Mouse (Mus musculus) layer of hippocampus, postnatal 10 days (tissue): Measurements from ENCODE around the gene Kif9. TPM values are rescaled to one million over a fixed set of nuclear protein-coding genes. Genes with fewer than 3 reads are reported as not detected.

ENCODE experiments used
- DNase-seq, 2 experiments: peaks; one replicate each; pipeline ENCODE4 v3.0.0; 2021; ENCODE audit warnings: low spot score in 2 of 2
- long read RNA-seq: library from polyadenylated mRNA; stranded (forward); transcript quantifications from one replicate; pipeline ENCODE4 v2.0.0, GENCODE M21; 2023
- total RNA-seq, 2 experiments: library from RNA; stranded (reverse); gene quantifications; 2 replicates each; pipeline ENCODE4 v1.2.3; 2021

Kif9 gene
- total RNA-seq: 1 to 10 TPM; 4.2 to 5.2 TPM
- long read RNA-seq, partial matches to known transcripts: 0 of 1 reads
- long read RNA-seq, other reads (novel, unspliced or antisense): 1 of 1 reads

DNA sequence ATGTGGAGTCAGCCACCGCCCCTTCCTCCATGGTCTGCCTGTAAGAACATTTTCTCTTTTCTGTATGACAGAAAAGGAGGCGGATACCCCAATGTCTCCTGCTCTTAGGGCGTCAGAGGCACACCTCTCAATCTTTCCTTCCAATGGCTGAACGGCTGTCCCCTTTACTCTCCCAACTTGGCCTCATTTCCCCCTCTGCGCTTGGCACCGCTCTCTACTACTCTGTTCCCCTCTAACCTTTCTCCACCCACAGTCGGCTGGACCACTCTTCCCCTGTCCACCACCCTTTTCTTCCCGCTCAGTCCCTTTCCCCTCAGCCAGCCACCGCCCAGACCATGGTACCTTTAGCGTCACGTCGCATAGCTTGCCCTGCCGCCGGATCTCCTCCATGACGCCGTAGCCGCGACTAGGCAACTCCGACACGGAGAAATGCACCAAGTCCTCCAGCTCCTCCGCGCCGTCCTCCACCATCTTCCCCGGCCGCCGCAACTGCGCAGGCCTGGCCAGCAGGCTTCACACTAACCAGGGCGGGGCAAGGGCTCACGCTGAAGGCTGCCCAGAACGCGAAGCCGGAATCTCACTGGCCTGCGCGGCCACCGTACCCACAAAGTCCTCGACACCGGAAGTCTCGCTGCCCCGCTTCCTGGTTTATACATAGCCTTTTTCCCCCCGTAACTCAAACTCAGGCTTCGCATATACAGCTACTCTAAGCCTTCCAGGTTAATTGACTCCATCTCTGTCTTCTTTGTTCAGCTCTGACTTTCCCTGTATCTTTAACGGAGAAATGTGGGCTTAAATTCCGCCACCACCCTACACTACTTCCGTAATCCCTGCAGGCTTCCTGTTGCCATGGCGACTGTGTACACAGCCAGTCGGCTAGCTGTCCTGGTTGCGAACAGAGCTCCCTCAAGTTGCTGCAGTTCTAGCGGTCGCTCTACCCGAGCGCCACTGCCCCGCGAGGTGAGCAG, at the start of gene Kif9, which contains the start of gene Klhl18:
TSS of gene Kif9 (plus strand) at position 835 of the 968 bp plus-strand sequence.
TSS of gene Klhl18 (minus strand) at position 571 of the 968 bp plus-strand sequence.
- peak; percentile 97 to 98 for DNase-seq

DNA sequence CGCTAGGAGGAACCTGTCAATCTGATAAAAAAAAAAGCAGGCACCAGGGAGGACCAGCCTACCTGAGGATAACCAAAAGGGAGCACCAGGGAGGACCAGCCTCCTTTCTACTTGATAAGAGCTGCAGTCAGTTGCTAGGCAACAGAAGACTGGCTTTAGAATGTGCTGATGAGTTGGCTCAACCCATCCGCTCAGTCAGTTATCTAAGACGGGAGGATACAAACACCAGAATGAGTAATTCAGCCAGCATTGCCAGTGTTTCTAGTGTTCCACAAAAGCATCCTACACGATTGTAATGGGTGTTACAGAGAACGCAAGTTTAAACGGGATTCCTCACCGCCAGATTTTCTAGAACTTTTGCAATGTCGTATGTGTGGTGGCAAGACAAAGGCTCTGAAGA, 45.5 kb upstream of the Kif9 start:
- no peak for DNase-seq

DNA sequence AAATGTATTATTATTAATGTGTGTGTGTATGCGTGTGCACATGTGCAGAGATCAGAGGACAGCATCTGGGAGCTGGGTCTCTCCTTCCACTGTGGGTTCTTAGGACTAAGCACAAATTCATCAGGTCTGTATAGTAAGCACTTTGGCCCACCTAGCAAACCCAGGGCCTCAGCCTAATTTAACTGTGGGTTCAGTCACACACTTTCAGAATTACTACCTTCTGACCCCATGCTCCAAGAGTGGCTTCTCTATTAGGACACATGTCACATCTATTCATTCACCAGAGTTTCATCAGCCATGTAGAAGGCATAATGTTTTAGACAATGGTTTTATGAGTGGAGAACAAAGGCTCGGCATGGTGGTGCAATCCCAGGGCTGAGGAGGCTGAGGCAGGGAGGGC, 43.7 kb upstream of the Kif9 start:
- no peak for DNase-seq

DNA sequence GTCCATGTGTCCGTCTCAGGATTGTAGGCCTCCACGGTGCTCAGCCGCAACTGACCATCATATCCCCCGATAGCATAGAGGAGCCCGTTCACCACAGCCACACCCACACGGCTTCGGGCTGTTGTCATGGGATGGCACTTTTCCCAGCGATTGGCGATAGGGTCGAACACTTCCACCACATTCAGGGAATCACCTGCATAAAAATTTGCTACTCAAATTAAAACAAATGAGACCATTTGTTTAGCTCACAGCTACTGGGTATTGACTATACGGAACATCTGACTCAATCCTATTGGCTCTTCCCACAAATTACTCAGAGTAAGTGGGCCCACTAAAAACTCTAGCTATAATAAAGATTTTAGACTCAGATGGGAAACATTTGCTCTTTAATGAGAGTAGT, 40.7 kb upstream of the Kif9 start:
- no peak for DNase-seq

DNA sequence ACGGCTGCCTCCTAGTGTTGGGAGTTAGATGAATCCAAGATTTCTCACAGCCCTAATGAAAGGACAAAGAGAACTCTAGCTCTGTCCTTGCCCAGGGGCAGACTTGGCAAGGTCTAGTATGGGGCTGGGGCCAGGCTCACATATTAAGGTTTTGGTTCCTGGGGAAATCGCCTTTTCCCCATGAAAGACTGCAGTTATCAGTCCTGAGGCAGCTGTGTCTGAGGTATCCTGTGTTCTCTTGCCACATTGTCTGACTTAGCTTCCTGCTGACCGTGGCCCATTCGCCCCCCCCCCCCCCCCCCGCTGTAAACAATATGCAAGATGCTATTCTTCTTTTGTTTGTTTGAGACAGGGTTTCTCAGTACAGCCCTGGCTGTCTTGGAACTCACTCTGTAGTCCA, 36.7 kb upstream of the Kif9 start:
- no peak for DNase-seq

DNA sequence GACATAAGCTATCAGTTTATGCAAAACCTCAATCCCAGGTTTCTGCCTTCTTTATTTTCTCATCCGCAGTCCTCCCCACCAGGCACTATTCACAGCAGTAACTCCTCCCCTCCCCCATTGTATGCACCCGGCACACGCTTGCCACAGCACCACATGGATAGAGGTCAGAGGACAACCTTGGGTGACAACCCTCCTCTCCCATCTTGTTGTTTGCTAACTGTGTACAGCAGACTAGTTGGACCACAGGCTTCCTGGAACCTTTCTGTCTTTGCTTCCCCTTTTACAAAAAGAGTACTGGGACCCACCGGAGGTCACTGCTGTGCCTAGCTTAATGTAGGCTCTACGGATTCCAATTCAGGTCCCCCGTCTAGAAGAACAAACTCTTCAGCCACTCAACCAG, 36.2 kb upstream of the Kif9 start:
- DNase-seq: no peak

DNA sequence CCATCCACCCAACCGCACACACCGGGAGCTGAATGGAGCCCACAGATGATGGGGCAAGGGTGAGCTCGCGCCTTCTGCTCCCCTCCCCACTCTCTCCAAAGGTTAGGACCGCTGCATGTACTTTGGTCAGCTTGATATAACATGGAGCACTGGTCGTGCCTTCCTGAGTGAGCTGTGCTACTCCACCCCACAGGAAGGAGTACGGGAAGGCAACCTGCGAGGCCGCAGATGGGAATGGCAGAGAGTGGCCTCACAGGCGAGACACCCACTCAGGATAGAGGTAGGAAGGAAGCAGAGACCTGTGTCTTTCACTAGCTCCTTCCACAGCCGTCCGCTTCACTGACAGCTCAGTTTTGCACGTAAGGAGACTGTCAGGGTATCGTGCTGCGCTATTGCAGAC, 28.4 kb upstream of the Kif9 start:
- DNase-seq: no peak

DNA sequence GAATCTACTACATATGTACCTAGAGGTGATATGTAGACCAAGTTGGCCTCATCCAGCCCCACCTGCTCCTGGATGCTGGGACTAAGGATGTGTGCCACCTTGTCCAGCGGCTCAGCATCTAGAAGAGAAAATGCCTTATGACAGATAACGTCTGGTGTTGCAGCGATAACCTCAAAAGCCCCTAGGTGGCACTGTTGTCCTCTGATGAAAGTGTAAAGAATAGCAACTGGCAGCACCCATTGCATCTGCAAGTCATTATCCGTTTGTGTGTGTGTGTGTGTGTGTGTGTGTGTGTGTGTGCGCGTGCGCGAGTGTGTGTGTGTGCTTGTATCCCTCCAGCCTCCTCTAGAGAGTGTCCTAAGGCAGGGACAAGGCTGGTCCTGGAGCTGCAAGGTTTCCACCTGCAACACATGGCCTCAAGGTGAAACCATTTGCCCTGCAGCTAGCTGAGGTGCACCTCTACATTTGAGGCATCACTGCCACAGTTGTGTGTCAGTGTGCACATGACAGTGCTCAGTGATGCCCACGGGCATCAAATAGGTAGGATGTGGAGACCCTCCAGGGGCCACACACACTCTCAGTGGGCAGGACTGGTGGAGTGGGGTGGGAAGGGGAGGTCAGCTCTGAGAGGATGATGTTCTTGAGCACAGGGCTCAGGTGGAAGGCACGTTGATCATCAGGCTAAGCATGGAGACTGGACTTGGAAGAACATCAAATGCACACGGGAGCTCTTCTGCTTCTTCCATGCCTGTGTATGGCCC, 27.7 kb upstream of the Kif9 start:
- DNase-seq: peak; percentile 79 to 85

DNA sequence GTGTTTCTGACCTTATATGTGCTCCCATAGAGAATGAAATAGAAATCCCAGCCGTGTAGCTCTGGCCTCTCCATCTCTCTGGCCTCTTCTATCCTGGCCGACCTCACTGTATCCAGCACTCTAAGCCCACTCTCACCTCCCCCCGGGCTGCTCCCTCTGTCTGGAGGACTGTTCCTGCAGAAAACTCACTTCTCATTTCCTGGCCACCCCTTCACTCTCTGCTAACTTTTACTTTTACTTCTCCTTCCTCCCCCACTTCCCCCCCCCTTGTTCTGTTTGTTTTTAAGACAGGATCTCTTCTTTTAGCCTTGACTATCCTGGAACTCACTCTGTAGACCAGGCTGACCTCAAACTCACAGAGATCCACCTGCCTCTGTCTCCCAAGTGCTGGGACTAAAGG, 24.2 kb upstream of the Kif9 start:
- no peak for DNase-seq

DNA sequence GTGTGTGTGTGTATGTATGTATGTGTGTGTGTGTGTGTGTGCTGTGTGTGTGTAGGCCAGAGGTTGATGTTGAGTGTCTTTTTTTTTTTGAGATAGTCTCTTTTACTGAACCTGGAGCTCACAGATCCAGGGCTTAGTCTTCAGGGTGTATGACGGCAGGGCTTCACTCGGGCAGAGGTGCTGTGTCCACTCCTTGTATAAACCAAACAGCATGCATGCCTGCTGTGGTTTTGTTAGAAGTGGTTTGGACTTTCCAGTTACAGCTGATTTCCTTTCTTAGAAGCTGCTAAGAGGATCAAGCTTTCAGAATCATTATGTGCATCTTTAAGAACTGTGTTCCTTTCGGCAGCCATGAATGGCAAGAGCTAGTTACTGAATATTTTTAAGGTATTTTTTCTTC, 18.8 kb upstream of the Kif9 start:
- DNase-seq: no peak

DNA sequence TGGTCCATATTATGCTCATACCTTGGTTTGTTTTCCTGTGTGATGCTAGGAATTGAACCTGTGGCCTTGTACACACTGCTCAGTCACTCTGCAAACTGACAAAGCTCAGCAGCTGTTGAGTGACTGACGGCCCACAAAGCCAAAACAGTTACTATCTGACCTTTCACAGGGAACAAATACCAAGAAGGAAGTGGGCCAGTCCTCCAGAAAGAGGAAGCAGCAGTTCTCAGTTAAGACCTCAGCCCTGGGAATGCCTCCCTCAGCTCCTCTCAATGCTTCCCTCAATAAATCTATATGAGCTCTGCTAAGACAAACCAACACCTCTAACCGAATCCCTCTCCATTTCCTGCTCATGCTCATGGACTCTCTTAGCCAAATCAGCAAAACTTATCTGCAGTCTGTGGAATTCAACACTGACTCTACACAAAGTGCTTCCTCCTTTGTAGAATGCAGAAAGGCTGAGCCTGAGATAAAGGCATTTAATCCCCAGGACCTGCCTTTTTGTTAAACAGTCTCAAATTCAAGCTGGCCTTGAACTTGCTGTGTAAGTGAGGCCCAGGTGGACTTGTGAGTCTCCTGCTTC, 17.5 kb upstream of the Kif9 start:
- DNase-seq: no peak

DNA sequence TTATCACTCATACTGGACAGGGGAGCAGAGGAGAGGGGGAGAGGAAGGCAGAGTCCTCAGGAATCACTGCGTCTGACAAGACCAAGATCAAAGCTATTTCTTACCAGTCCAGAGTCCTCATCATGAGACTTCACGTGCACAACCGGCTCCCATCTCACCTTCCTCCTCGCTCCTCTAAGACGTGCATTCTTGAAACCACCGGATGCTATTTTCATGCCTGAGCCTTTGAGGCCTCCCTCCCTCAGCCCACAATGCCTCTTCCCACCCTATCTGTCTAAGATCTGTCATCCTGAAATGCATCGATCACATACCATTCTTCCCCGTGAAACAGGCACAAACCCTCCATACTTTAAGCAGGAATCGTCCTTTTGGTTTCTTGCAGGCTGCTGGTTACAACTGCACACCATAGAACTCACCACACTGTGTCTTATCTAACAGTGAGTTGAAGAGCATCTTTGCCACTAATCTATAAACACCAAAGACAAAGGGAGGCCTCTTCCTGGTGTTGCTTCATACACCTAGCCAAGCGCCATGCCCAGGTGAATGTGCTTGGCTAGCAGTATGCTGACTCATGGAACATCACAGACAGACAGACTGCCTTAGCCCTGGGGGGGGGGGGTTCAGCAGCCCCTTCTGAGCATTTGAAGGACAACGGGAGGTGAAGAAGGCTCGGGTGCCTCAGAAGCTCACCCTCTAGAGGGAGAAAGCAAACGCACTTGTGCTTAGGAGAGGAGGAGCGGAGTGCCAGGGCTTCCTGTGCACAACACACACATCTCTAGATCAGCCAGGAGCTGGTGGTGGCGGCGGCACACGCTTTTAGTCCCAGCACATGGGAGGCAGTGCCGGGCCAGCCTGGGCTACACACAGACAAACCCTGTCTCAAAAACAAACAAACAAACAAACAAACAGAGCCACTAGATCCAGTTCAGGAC, 15.6 kb upstream of the Kif9 start:
- DNase-seq: no peak

DNA sequence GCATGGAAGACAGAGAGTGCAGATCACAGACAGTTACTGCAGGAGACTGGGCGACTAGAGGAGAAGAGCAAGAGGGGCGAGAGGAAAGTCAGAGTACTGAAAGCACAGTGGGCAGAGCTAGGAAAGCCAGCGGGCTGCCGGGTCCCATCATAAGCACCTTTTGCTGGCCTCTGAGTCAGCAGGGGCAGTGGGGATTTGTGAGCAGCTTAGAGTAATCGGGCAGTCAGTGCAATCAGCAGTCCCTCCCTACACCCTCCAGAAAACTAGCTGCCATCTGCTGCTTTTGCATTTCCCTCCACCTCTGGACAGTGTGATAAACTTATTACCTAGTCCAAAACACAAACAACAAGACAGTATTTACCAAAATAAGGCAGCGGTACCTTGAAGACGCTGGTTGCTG, 14.4 kb upstream of the Kif9 start:
- no peak for DNase-seq

DNA sequence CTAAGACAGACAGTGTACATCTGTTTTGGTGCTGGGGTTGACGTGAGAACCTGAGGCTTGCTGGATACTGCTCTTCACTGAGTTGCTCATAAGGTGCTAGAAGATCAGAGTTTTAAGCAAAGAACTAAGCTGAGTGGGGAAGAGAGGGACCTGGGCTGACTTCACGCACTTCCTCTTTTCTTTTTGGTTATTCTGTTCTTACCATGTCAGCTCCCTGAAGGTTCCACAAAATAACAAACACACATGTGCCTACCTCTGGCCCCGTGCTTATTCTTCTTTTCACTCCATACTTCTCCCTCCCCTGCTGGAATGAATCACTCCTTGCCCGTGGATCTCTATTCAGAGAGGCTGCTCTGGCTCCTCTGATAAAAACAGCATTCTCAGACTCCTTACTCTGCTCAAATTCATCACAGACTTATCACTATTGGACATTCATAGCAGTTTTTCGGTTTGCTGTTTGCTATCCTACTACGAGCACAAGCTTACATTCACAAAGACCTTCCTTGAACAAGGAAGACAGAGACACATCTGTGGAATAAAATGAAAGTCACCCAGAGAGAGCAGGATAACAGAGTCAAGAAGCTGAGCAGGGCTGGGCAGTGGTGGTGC, 12.7 kb upstream of the Kif9 start:
- no peak for DNase-seq

DNA sequence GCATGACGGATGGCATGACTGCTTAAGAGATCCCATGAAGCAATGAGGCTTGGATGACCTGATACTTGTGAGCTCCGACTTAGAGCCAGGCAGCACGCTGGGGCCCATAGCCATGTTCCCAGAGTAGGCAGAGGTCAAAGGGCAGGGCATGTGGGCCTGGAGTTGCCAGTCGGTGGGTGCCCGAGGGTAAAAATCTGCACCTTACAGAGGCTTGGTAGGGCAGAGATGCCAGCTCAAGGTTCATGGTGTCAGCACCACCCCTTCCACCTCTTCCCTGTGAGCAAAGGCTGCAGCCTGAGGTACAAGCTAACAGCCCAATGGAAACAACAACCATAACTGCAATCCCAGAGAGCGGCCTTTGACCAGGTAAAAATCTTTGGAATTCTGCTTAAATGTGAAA, 11.4 kb upstream of the Kif9 start:
- no peak for DNase-seq

DNA sequence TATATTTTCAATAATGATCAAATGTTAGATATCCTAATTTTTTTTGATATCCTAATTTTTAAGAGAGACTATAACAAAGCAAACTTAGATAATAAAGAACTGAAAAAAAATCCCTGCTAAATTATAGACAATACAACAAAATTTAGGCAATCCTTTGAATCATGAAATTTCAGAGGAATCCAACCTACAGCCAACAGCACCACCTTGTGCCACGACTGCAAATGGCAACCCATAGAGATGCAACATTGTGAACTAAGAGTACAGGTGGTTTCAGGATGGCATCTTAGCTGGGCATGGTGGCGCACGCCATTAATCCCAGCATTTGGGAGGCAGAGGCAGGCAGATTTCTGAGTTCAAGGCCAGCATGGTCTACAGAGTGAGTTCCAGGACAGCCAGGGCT, 10.6 kb upstream of the Kif9 start:
- no peak for DNase-seq

DNA sequence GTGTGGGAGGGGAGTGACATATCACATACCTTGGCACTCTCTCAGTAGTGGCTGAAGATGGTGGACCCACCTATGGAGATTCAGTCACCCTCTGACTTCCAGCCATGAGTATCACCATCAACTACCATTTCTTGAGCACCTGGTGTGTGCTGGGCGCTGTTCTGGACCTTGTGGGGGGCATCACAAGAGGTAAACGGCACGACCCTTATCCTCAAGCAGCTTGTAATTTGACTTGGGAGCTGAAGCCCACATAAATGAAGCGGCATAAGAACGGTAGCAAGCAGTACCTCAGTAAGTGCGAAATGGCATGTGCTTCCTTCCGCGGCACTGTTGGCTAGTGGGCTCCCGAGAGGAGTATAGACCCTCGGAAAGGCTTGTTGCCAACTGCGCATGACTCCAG, 1.2 kb downstream of the Kif9 start:
- no peak for DNase-seq

DNA sequence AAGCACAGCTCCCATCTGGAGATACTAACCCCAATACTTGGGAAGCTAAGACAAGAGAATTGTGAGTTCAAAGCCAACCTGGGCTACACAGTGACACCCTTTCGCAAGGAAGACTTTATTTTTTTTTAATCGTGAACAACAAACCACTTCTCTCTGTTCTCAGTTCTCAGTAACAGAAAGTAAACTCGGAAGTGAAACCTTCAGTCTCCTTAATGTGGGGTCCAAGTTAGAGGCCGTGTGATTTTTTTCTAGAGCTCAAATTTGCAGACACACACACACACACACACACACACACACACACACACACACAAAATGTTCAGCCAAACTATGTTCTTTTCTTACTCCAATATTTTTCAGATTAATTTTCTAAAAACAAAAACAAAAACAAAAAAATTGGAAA, 1.9 kb downstream of the Kif9 start:
- DNase-seq: no peak

DNA sequence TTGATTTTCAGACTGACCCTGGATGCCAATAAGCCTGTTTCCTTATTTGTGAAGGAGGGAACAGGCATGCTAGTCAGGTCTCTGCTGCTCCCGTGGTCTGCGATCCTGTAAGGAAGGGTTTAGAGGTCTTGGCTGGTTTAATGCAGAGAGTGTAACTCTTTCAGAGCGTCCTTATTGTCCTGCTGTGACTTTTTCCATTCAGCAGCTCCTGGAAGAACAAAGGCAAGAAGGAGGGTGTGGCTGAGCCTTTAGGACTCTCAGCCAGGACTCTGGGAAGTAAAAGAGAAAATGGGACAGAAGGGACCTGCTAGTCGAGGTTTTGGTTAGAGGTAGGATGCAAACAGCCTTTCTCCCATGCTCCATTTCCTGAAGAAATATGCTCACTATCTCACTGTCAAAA, 12.1 kb downstream of the Kif9 start:
- no peak for DNase-seq

DNA sequence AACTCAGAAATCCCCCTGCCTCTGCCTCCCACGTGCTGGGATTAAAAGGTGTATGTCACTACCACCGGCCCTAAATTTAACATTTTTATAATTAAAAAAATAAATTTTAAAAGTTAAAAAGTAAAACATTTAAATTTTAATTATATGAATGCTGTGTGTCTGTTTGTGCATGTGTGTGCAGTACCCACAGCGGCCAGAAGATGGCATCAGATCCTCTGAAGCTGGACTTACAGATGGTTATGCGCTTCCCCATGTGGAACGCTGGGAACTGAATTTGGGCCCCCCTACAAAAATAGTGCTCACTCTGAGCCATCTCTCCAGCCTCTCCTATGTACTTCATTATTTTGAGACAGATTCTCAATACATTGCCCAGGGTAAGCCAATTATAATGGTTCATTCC, 14.2 kb downstream of the Kif9 start:
- DNase-seq: no peak
